Mouse (Mus musculus) mouse embryonic stem cell (cell line): ENCODE results near the gene Aqp9.

ENCODE experiments used
- in situ Hi-C, 2 experiments: fragments of 300-500 bp; cut with MboI; formaldehyde crosslinking; loops; 1 replicate in 1 of 2; 3 replicates in 1 of 2; pipeline ENCODE4 v1.14.3; 2019 to 2020; ENCODE audit warnings: low sequenced_read_pairs in 2 of 2, low pct_unique_long_range_greater_than_20kb in 1 of 2, mixed read lengths in 1 of 2; ENCODE audit not compliant: unreplicated experiment in 1 of 2

Gene Aqp9

GRCm38 (mm10) chr9:71168511-71168910 lies at the start of gene Aqp9:
TSS of gene Aqp9 (minus strand) at chr9:71168682.
- in situ Hi-C loops = no loop called here

- in situ Hi-C loops = loop anchor here (10.0 kb wide), 2 partner anchors 97 to 247 kb away; no protein-coding TSS in a partner anchor
Observed at GRCm38 (mm10) chr9:71217793-71218095, 49.3 kb upstream of the Aqp9 start.

- in situ Hi-C loops = loop anchor here (10.0 kb wide), 2 partner anchors 98 to 248 kb away; no protein-coding TSS in a partner anchor
Observed at GRCm38 (mm10) chr9:71216996-71217792, 48.7 kb upstream of the Aqp9 start.

- in situ Hi-C loops = loop anchor here (10.0 kb wide), 2 partner anchors 98 to 248 kb away; no protein-coding TSS in a partner anchor
Observed at GRCm38 (mm10) chr9:71216036-71216995, 47.8 kb upstream of the Aqp9 start.

GRCm38 (mm10) chr9:71215248-71216035 lies 47.0 kb upstream of the Aqp9 start, which contains the start of gene Aldh1a2:
TSS of gene Aldh1a2 (plus strand) at chr9:71215789.
- in situ Hi-C loops = loop anchor here (10.0 kb wide), 2 partner anchors 99 to 249 kb away; no protein-coding TSS in a partner anchor

- in situ Hi-C loops = loop anchor here (10.0 kb wide), 2 partner anchors 101 to 251 kb away; no protein-coding TSS in a partner anchor
Observed at GRCm38 (mm10) chr9:71213636-71214035, 45.2 kb upstream of the Aqp9 start.

- in situ Hi-C loops = loop anchor here (10.0 kb wide), 2 partner anchors 104 to 254 kb away; no protein-coding TSS in a partner anchor
Observed at GRCm38 (mm10) chr9:71210870-71211269, 42.4 kb upstream of the Aqp9 start.

GRCm38 (mm10) chr9:71209299-71209698 lies 40.8 kb upstream of the Aqp9 start:
- in situ Hi-C loops = no loop called here

- in situ Hi-C loops = no loop called here
Observed at GRCm38 (mm10) chr9:71202265-71202664, 33.8 kb upstream of the Aqp9 start.

- in situ Hi-C loops = no loop called here
Observed at GRCm38 (mm10) chr9:71198826-71199225, 30.3 kb upstream of the Aqp9 start.

GRCm38 (mm10) chr9:71188647-71189415 lies 20.3 kb upstream of the Aqp9 start:
- in situ Hi-C loops = loop anchor here (10.0 kb wide), 1 partner anchor 54 kb away; no protein-coding TSS in a partner anchor

- in situ Hi-C loops = loop anchor here (10.0 kb wide), 1 partner anchor 53 kb away; no protein-coding TSS in a partner anchor
Observed at GRCm38 (mm10) chr9:71187396-71187795, 18.9 kb upstream of the Aqp9 start.

GRCm38 (mm10) chr9:71185823-71186222 lies 17.3 kb upstream of the Aqp9 start:
- in situ Hi-C loops = loop anchor here (10.0 kb wide), 1 partner anchor 51 kb away; no protein-coding TSS in a partner anchor

GRCm38 (mm10) chr9:71185285-71185684 lies 16.8 kb upstream of the Aqp9 start:
- in situ Hi-C loops = loop anchor here (10.0 kb wide), 1 partner anchor 50 kb away; no protein-coding TSS in a partner anchor

GRCm38 (mm10) chr9:71179964-71180700 lies 11.7 kb upstream of the Aqp9 start:
- in situ Hi-C loops = loop anchor here (10.0 kb wide), 1 partner anchor 45 kb away; no protein-coding TSS in a partner anchor

- in situ Hi-C loops = no loop called here
Observed at GRCm38 (mm10) chr9:71179276-71179896, 10.9 kb upstream of the Aqp9 start.
